Mouse (Mus musculus) cerebellum, postnatal 14 days (tissue): ENCODE results near the gene 1520401A03Rik.
A peak's percentile ranks its signal among the peaks of the same experiment; 100 is the strongest.

Experiments
- DNase-seq, 2 experiments: peaks; one replicate each; pipeline ENCODE4 v3.0.0; 2021; ENCODE audit warnings: mixed read lengths in 2 of 2

1520401A03Rik gene

GRCm38 (mm10) chr17:23664556-23665021 lies 58.0 kb downstream of the 1520401A03Rik start:
- peak in 1 of 2 experiments; percentile 56 for DNase-seq

GRCm38 (mm10) chr17:23661526-23661925 lies 61.1 kb downstream of the 1520401A03Rik start:
- peak in 1 of 2 experiments; percentile 44 for DNase-seq

GRCm38 (mm10) chr17:23660876-23661200 lies 61.7 kb downstream of the 1520401A03Rik start:
- no peak for DNase-seq

GRCm38 (mm10) chr17:23660117-23660875 lies 62.3 kb downstream of the 1520401A03Rik start, which contains the start of gene Bicdl2:
Gene Bicdl2 (plus strand): TSS chr17:23660506.
- peak; percentile 58 to 79 for DNase-seq

GRCm38 (mm10) chr17:23658450-23658849 lies 64.1 kb downstream of the 1520401A03Rik start:
- no peak for DNase-seq
